27 mouse cellular contexts compared by ENCODE assay signal in the genomic region with DNA sequence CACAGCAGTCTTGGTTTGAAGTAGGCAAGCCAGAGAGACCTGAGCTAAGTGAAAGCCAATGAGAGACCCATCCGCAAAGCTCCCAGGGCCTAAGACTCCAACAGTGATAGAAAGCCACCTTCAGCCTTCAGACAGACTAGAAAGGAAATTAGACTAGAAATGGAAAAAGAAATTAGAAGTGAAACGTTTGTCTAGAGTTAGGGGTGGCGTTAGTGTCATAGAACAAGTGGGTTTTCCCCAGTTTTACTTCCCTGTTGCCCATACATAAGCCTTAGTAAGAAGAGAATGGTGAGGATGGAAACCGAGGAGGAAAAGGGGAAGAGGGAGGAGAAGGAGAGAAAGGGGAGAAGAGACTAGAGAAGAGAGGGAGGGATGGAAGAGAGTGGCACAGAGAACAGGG.
DNase-seq lines count a peak whose midpoint lies in the region; ATAC-seq and TF ChIP-seq lines count a peak whose summit lies in the region.
"Had no signal": no experiment of that assay in that cellular context is flagged by ENCODE, and none has a peak within 500 bp of the region (broad histone marks: within the 10 kb centered on the region; RNA-seq: fewer than 3 reads in every experiment).

No protein-coding gene starts in this region.

- no peak overlapping the region for H3K4me3 ChIP-seq in forebrain, embryonic 10.5 days
- no peak overlapping the region for H3K4me3 ChIP-seq in forebrain, embryonic 16.5 days (replicated peaks; ENCODE audit: low read length)
- no peak overlapping the region for H3K4me3 ChIP-seq in midbrain, embryonic 10.5 days
- H3K4me3 ChIP-seq in midbrain, postnatal 0 days (ENCODE audit: low read depth, low read length), result no peak overlapping the region
- H3K4me3 ChIP-seq: erythroblast, embryonic 14.5 days; left cerebral cortex, adult 2 months; limb, embryonic 12.5 days; liver, embryonic 15.5 days; lung, embryonic 15.5 days; midbrain, embryonic 12.5 days; neural tube, embryonic 13.5 days had no signal

- no peak overlapping the region for H3K9ac ChIP-seq in forebrain, embryonic 16.5 days (replicated peaks; ENCODE audit: low read depth, low read length)
- no peak overlapping the region for H3K9ac ChIP-seq in midbrain, postnatal 0 days (replicated peaks; ENCODE audit: low read length, poor library complexity, severe bottlenecking)
- H3K9ac ChIP-seq: limb, embryonic 12.5 days; liver, embryonic 15.5 days; lung, embryonic 15.5 days; midbrain, embryonic 12.5 days; neural tube, embryonic 13.5 days had no signal

- no peak for ATAC-seq in forebrain, embryonic 16.5 days
- no peak for ATAC-seq in midbrain, postnatal 0 days (ENCODE audit: low FRiP score)
- ATAC-seq: hindbrain, embryonic 16.5 days; intestine, embryonic 16.5 days had no signal

- no peak overlapping the region for H3K4me2 ChIP-seq in forebrain, embryonic 16.5 days (ENCODE audit: low read length)
- H3K4me2 ChIP-seq in midbrain, postnatal 0 days (ENCODE audit: low read depth, low read length, poor library complexity, severe bottlenecking), result no peak overlapping the region
- H3K4me2 ChIP-seq: limb, embryonic 12.5 days; liver, embryonic 15.5 days; lung, embryonic 15.5 days; neural tube, embryonic 13.5 days had no signal

- 80% methylated on average over 4 of the region's 4 CpGs for WGBS in forebrain, embryonic 10.5 days
- WGBS in forebrain, embryonic 16.5 days, result 74% methylated on average over 4 of the region's 4 CpGs
- 76% methylated on average over 4 of the region's 4 CpGs for WGBS in midbrain, embryonic 10.5 days
- 80% methylated on average over 4 of the region's 4 CpGs for WGBS in midbrain, postnatal 0 days

- H3K27me3 ChIP-seq in forebrain, embryonic 10.5 days (ENCODE audit: poor library complexity, severe bottlenecking), result no peaks in the 10 kb centered on the region
- no peaks in the 10 kb centered on the region for H3K27me3 ChIP-seq in forebrain, embryonic 16.5 days (replicated peaks; ENCODE audit: control insufficient read depth, insufficient read depth, low read length)
- H3K27me3 ChIP-seq in midbrain, embryonic 10.5 days (ENCODE audit: low read depth, poor library complexity, severe bottlenecking), result no peaks in the 10 kb centered on the region
- no peaks in the 10 kb centered on the region for H3K27me3 ChIP-seq in midbrain, postnatal 0 days (ENCODE audit: insufficient read depth, low read length)
- H3K27me3 ChIP-seq: limb, embryonic 12.5 days; liver, embryonic 15.5 days; lung, embryonic 15.5 days; midbrain, embryonic 12.5 days; neural tube, embryonic 13.5 days had no signal

- peaks cover 8% of the 10 kb centered on the region for H3K36me3 ChIP-seq in forebrain, embryonic 10.5 days (replicated peaks)
- H3K36me3 ChIP-seq in forebrain, embryonic 16.5 days (ENCODE audit: control insufficient read depth, insufficient read depth), result peaks cover 8% of the 10 kb centered on the region
- H3K36me3 ChIP-seq in midbrain, embryonic 10.5 days, result peaks cover 17% of the 10 kb centered on the region; the same call in 1 of the 2 replicates
- H3K36me3 ChIP-seq in midbrain, postnatal 0 days (ENCODE audit: insufficient read depth, low read length), result no peaks in the 10 kb centered on the region
- H3K36me3 ChIP-seq: limb, embryonic 12.5 days; liver, embryonic 15.5 days; lung, embryonic 15.5 days had no signal

- H3K4me1 ChIP-seq in forebrain, embryonic 10.5 days, result peaks cover 39% of the 10 kb centered on the region
- peaks cover 14% of the 10 kb centered on the region for H3K4me1 ChIP-seq in forebrain, embryonic 16.5 days (replicated peaks; ENCODE audit: control insufficient read depth, insufficient read depth, low read length)
- peaks cover 35% of the 10 kb centered on the region for H3K4me1 ChIP-seq in midbrain, embryonic 10.5 days
- 0 out of 2 replicates have a peak, but pooled peaks cover 3% of the 10 kb centered on the region for H3K4me1 ChIP-seq in midbrain, postnatal 0 days (ENCODE audit: insufficient read depth, low read length)
- H3K4me1 ChIP-seq: liver, embryonic 15.5 days; lung, embryonic 15.5 days had no signal

- no peak for TF ChIP-seq CTCF in midbrain, postnatal 0 days (IDR thresholded peaks at IDR 0.05)

- DNase-seq in forebrain, embryonic 10.5 days (ENCODE audit: extremely low spot score, low spot score), result no peak
- DNase-seq in midbrain, embryonic 10.5 days (ENCODE audit: low spot score), result no peak
- no peak for DNase-seq in midbrain, postnatal 0 days (ENCODE audit: low spot score)
- DNase-seq in induced T-regulatory cell, adult 2 months (ENCODE audit: low read depth), result peak; percentile 21
- DNase-seq in frontal cortex, postnatal 14 days (ENCODE audit: low spot score in 2 of 2), result no peak
- no peak for DNase-seq in cerebellum, adult 8-10 months
- no peak for DNase-seq in layer of hippocampus, postnatal 14 days (ENCODE audit: low spot score in 2 of 2)
- DNase-seq: adrenal gland, postnatal 25 days; cerebellum, adult 11-12 months; cerebellum, postnatal 10 days; heart, postnatal 14 days; kidney, adult 8-10 months; kidney, postnatal 10 days; right cerebral cortex, postnatal 14 days; thymus, adult 2 months; thymus, postnatal 36 days had no signal

- H3K9me3 ChIP-seq in forebrain, embryonic 10.5 days, result peaks cover 6% of the 10 kb centered on the region; the same call in 1 of the 2 replicates
- 0 out of 2 replicates have a peak, but pooled peaks cover 2% of the 10 kb centered on the region for H3K9me3 ChIP-seq in forebrain, embryonic 16.5 days (ENCODE audit: control insufficient read depth, low read length)
- H3K9me3 ChIP-seq in midbrain, embryonic 10.5 days (replicated peaks), result no peaks in the 10 kb centered on the region; the same call in 1 of the 2 replicates
- H3K9me3 ChIP-seq in midbrain, postnatal 0 days (ENCODE audit: low read length), result no peaks in the 10 kb centered on the region
- H3K9me3 ChIP-seq: limb, embryonic 12.5 days; liver, embryonic 15.5 days; lung, embryonic 15.5 days had no signal

- peak overlapping the region; percentile 88 for H3K27ac ChIP-seq in forebrain, embryonic 10.5 days
- H3K27ac ChIP-seq in forebrain, embryonic 16.5 days (ENCODE audit: low read length), result no peak overlapping the region; the same call in 1 of the 2 replicates
- H3K27ac ChIP-seq in midbrain, embryonic 10.5 days (replicated peaks), result peak overlapping the region; percentile 77; the same call in 1 of the 2 replicates
- H3K27ac ChIP-seq in midbrain, postnatal 0 days (ENCODE audit: low read depth, low read length), result no peak overlapping the region
- H3K27ac ChIP-seq: left cerebral cortex, adult 2 months; limb, embryonic 12.5 days; liver, embryonic 15.5 days; lung, embryonic 15.5 days; stomach, postnatal 0 days had no signal

Comparison
In these comparisons a context has a peak if more than half of its experiments do, and no peak if none do; other contexts are left out.
1. H3K27ac ChIP-seq: peak in forebrain, embryonic 10.5 days (single experiment) and midbrain, embryonic 10.5 days (single experiment); none in forebrain, embryonic 16.5 days (single experiment) and midbrain, postnatal 0 days (single experiment).